ENCODE assay signal across 8 mouse cellular contexts in the genomic region with DNA sequence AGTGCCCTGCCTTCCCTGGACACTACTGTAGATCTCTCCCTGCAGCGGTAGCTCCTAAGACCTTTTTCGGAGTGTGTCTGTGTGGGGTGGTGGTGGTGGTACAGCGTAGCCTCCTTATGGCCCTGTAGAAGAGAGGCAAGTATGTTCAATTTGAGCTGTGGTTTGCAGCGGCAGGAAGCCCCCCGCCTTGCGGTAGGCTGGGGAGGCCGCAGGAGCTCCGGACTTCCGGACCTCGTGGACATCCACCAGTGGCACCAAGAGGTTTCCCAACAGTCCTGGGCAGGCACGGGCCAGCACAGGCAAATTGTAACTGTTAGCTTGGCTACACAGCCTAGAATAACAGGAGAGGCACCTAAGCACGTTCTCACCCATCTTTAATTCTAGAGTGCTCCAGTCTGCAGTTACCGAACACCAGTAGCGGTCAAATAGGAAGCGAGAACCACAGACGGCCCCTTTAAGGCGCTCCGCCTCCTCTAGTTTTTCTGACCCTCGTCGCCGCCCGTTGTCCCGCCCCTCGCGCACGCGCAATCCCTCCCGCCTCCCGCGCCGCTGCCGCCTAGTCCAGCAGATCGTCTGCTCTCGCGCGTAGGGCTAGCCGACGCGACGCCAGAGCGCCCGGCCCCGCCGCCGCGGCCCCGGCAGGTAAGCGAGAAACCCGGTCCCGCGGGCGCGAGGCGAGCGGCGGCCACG. TPM values are rescaled to one million over a fixed set of nuclear protein-coding genes. Genes with fewer than 3 reads are reported as not detected.
DNase-seq lines count a peak whose midpoint lies in the region; ATAC-seq lines count a peak whose summit lies in the region.

A gene (plus strand): TSS at position 519 of the 690 bp plus-strand sequence.

- H3K36me3 ChIP-seq in hindbrain, embryonic 15.5 days, result peaks cover 15% of the 10 kb centered on the region

- H3K27me3 ChIP-seq in hindbrain, embryonic 15.5 days, result no peaks in the 10 kb centered on the region

- H3K9me3 ChIP-seq in hindbrain, embryonic 15.5 days, result no peaks in the 10 kb centered on the region

- WGBS in hindbrain, embryonic 15.5 days, result under 1% methylated on average over 57 of the region's 57 CpGs

- H3K27ac ChIP-seq in hindbrain, embryonic 15.5 days (replicated peaks), result peak within 1 kb of the TSS; percentile 91

- peak within 1 kb of the TSS; percentile 77 for H3K4me3 ChIP-seq in hindbrain, embryonic 15.5 days

- peak; percentile 94 for ATAC-seq in hindbrain, embryonic 15.5 days (ENCODE audit: low FRiP score, low read depth)

- H3K9ac ChIP-seq in hindbrain, embryonic 15.5 days, result peak within 1 kb of the TSS; percentile 90

- peak within 1 kb of the TSS; percentile 94 for H3K4me2 ChIP-seq in hindbrain, embryonic 15.5 days

- peaks cover 33% of the 10 kb centered on the region for H3K4me1 ChIP-seq in hindbrain, embryonic 15.5 days (replicated peaks)

- DNase-seq in T-cell, adult 2 months (ENCODE audit: low spot score), result peak; percentile 92
- DNase-seq in cerebellum, postnatal 36 days, result peak; percentile 99
- DNase-seq in frontal cortex, postnatal 36 days (ENCODE audit: low spot score in 2 of 2), result peak; percentile 96 to 100
- peak; percentile 86 for DNase-seq in left cerebral cortex, adult 11 months (ENCODE audit: low spot score)
- peak; percentile 97 to 99 for DNase-seq in lung, postnatal 4 days
- peak; percentile 86 for DNase-seq in retina, postnatal 7 days (ENCODE audit: low read depth, low spot score)
- peak; percentile 99 for DNase-seq in urinary bladder, adult 2 months (ENCODE audit: low spot score)

RNA-seq across cellular contexts. Expression of the gene that starts here (rescaled TPM):
- polyA plus RNA-seq in hindbrain, embryonic 15.5 days (2015; fragmentation: Nextera tagmentation; extraction: Ambion mirVana), result 44.2 and 45.9 TPM in 2 replicates
- polyA plus RNA-seq in urinary bladder, adult 2 months (2012; rRNA removed), result 29.1 and 34.4 TPM in 2 replicates

Comparison
In these comparisons a context has a peak if more than half of its experiments do, and no peak if none do; other contexts are left out.
1. Peak in every context shown above with its lines: DNase-seq, ATAC-seq, H3K4me3 ChIP-seq and H3K27ac ChIP-seq.